Mouse (Mus musculus): Measurements from ENCODE around the gene Ppm1g.
A peak's percentile ranks its signal among the peaks of the same experiment; 100 is the strongest.
"Not testable (repeated sequence)": the region's sequence is repeated elsewhere in the genome, so short reads cannot be mapped to it uniquely, and the experiment has no call there.

Ppm1g gene

GRCm38 (mm10) chr5:31219474-31219873, 1.0 kb downstream of the Ppm1g start:
- no peak for DNase-seq (ENCODE audit: low read depth)

DNA sequence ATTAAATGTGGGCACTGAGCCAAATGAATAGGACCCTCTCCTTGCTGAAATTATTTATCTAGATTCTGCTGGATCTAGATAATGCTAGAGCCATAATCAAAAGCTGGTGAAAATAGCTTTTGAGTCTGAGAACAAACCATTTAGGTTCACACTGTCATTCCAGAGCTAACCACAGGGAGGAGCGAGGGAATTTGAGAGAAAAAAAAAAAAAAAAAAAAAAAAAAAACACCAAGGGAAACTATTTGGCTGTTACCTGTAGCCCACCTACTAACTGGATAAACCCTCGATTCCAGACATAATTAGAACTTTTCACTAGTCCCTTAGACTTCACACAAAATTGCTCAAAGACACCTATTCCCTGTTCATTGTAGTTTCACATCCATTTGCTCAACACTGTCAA, 1.4 kb downstream of the Ppm1g start:
- DNase-seq (ENCODE audit: low read depth): peak; percentile 52

GRCm38 (mm10) chr5:31218294-31218693, 2.2 kb downstream of the Ppm1g start:
- DNase-seq (ENCODE audit: low read depth): peak; percentile 67

DNA sequence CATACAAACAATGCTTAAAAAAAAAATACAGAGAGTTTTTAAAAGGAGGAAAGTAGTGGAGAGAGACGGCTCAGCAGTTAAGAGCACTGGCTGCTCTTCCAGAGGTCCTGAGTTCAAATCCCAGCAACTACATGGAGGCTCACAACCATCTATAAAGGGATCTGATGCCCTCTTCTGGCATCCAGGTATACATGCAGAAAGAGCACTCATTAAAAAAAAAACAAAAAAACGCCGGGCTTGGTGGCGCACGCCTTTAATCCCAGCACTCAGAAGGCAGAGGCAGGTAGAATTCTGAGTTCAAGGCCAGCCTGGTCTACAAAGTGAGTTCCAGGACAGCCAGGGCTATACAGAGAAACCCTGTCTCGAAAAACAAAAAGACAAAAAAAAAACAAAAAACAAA, 3.9 kb downstream of the Ppm1g start:
- not testable (repeated sequence) for DNase-seq (ENCODE audit: low read depth)

- no peak for DNase-seq (ENCODE audit: low read depth)
These were observed 16.1 kb downstream of the Ppm1g start for GRCm38 (mm10) chr5:31204421-31204820.

- no peak for DNase-seq (ENCODE audit: low read depth)
These were observed 16.6 kb downstream of the Ppm1g start for GRCm38 (mm10) chr5:31203866-31204265.

DNA sequence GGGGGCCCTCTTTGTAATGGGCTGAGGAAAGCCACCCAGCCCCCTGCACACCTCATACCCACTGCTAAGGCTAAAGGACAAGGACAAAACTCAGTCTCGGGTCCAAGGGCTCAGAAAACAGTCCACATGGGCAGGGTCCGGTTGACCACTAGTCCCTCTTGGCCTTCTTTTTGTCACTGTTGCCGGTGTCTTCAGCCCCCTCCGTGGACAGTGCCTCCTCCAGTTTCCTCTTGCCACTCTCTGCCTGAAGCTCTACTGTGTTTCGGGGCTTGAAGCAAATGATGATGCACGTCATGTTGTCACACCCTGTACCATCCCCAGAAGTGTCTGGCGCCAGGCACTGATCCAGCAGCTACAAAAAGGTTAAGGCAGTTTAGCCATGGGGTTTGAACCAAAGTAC, 17.6 kb downstream of the Ppm1g start:
- DNase-seq (ENCODE audit: low read depth): no peak

GRCm38 (mm10) chr5:31201742-31202590, 18.5 kb downstream of the Ppm1g start, which contains the start of gene Zfp513:
Gene Zfp513 (minus strand): TSS chr5:31202303.
- peak; percentile 97 for DNase-seq (ENCODE audit: low read depth)

DNA sequence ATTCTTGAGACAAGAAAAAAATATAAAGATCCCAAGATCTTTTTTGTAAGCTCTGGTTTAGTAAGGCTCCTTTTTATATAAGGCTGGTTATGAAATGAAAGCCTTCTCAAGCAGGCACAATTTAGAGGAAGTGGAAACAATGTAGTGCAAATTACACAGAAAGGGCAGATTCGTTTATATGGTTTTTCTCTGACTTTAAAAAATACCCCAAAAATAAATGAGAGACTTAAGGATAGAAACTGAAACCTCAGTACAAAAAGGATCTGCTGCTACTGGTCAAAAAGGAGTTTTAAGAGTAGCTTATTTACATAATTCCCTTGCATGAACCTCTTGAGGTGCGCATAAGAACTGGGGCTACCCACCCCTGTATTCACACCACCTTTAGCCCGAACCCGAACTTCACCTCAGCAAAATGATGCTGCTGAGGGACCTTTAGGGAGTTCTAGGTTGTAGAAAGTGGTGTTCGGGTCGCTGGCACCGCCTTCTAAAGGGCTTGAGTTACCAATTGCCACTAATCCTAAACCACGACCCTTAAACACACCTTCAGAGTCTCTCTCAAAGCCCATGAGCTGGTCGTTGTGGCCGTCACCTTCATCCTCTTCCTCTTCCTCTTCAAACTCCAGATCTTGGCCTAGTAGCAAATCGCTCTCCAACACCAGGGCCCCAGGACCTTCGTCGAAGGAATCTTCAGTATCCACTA, 19.3 kb downstream of the Ppm1g start:
- DNase-seq (ENCODE audit: low read depth): no peak

DNA sequence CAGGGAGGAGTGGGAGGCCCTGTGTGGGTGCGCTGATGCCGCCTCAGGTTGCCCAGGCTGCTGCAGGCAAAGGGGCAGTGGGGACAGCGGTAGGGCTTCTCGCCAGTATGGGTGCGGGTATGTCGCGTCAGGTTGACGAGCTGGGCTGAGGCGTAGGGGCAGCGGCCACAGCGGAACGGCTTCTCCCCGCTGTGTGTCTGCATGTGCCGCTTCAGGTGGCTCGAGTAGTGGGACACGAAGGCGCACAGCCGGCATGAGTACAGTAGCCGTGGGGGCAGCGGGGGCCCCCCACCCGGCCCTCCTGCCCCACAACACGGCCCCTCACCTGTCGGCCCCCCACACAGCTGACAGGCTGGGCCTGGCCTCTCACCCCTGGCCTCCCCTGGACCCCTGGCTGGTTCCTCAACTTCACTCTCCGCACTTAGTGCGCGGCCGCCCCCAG, 20.1 kb downstream of the Ppm1g start:
- DNase-seq (ENCODE audit: low read depth): no peak

DNA sequence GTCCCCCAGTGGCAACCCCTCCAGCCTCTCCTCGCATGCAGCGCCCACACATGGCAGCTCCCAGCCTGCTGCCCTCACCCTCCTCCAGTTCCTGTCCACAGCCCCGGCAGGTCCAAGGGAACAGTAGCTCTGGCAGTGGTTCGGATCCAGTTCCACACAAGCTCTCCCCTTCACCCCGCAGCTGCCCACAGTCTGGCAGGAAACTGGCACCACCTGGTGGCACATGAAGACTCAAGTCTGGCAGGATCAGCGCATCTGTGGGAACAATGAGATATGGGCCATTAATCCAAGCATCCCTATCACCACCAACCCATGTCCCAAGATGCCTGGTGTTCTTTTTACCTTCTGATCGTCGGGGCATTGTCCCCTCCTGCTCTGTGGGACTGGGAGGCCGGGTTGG, 20.6 kb downstream of the Ppm1g start:
- no peak for DNase-seq (ENCODE audit: low read depth)

GRCm38 (mm10) chr5:31199321-31199892, 21.1 kb downstream of the Ppm1g start:
- no peak for DNase-seq (ENCODE audit: low read depth)

DNA sequence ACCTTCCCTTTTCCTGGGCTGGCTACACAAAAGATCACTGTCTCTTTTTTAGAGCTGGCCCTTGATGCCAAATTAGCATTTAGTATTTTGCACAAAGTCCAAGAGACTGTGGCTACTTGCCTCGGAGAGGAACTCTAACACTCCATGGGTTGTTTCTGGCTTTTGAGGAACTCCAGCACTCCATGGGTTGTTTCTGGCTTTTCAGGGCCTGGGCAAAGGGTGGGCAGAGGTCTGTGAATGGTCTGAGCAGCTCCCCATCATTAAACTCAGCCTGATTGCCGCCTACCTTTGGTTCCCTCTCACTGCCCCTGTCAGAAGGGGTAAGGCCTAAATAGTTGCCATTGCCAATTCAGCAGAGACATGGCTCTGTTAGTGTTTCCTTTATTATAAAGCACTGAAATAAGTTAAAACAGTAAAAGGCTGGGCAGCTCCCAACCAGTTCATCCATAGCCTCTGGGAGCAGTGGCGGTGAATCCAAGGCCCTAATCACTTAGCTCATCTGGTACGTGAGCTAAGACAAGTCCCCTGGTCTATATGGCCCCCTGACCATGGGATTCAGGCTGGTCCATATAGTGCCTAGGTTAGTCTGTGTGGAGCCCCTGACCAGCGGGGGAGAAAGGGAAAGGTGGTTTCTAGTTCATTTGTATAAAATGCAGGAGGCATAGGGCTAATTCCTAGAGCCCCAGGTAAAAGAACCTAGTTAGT, 21.7 kb downstream of the Ppm1g start:
- no peak for DNase-seq (ENCODE audit: low read depth)

GRCm38 (mm10) chr5:31198170-31198569, 22.3 kb downstream of the Ppm1g start:
- no peak for DNase-seq (ENCODE audit: low read depth)

GRCm38 (mm10) chr5:31197072-31197471, 23.4 kb downstream of the Ppm1g start:
- no peak for DNase-seq (ENCODE audit: low read depth)

DNA sequence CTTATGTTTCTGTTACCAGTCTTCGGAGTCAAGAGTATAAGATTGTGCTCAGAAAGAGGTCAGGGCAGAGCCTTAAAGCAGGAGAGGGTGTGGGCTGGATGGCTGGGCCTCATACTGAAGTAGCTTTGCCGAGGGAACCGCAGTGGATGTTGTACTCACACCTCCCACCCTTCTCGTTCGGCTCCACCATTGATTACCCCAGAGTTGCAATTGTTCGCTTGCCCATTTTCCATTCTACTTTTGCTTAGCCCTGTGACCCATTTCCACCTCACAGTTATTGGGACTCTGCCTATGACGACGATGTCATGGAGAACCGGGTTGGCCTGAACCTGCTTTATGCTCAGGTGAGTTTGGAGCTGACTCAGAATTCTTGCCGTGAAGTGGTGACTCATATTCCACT, 24.3 kb downstream of the Ppm1g start:
- DNase-seq (ENCODE audit: low read depth): no peak

- no peak for DNase-seq (ENCODE audit: low read depth)
These were observed 24.8 kb downstream of the Ppm1g start for GRCm38 (mm10) chr5:31195671-31196070.

GRCm38 (mm10) chr5:31194486-31195485, 25.7 kb downstream of the Ppm1g start:
- no peak for DNase-seq (ENCODE audit: low read depth)

DNA sequence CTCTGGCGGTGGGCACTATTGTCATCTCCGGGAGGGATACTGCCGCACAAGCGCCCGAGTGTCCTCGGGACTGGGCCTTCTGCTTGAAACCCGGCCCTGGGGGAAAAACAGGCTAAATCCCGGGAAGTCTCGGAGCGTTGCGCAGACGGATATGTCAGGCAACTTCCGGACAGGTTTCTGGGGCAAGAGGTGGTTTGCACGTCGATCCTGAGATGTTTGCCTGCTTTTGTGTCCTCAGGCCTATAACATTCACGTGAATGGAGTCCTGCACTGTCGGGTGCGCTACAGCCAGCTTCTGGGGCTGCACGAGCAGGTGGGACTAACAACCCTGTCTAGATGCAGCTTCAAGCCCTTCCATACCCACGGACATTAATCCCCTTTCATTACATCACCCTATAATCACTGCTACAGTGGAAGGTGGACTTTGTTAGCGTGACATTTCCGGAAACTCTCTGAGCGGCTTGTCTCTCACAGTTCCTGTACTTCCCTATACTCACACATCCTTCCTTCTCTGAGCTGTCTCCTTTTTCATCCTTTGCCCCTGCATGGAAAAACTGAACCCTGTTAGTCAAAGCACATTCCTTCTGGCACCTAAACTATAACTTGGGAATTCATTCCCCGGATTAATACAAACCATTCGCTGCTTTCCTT, 26.7 kb downstream of the Ppm1g start:
- no peak for DNase-seq (ENCODE audit: low read depth)

DNA sequence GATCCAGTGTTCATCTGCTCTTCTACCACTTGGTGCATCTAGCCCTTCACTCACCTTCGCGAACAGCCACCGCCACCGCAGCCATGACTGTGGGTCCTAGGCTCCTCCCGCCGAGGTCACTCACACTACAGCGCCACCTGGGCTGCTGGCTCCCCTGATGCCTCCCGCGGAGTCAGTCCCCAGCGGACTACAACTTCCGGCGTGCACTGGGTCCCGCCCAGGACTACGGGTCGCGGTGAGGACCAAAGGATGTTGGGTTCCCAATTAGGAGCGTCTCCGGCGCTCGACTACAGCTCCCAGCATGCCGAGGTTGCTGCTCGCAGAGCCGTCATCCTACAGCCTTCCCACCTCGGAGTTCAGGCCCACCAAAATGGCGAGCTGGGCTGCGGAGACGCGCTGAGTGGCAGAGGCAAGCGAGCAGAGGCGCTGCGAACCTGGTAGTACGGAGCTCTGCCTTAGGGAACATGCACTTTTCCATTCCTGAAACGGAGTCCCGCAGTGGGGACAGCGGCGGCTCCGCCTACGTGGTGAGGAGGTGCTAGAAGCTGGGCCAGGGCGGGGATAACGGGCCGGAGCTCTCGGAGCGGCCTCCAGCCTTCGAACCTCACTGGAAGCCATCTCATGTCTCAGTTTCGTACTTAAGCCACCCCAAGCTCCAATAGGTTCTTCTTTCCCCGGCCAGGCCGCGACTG, 27.4 kb downstream of the Ppm1g start, which contains the start of the genes Snx17 and Eif2b4:
Snx17 (plus strand) TSS at position 289 of the 692 bp plus-strand sequence.
Eif2b4 (minus strand) TSS at position 492 of the 692 bp plus-strand sequence.
- peak; percentile 99 for DNase-seq (ENCODE audit: low read depth)

Data from naive thymus-derived CD4-positive, alpha-beta T cell, adult 2 months (primary cell).